ENCODE assay signal across 14 mouse cellular contexts in the genomic region with DNA sequence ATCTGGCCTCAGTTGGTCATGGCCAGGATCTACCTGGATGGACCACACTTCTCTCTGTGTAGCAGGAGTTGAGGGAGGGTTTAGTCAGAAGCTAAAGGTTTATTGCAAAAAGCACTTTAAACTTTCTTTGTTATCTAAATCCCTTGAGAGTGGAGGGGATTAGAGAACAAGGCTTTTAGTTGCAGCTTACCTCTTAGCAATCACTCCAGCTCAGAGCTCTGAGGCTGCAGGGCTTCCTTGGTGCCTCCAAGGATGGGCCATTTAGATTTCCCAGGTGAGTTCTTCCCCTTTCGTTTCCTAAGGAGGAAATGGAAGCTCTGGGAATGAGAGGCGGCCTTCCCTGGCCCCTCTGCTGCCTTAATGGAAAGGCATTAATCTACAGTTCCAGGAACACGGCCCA.
"Had no signal": no experiment of that assay in that cellular context is flagged by ENCODE, and none has a peak within 500 bp of the region (broad histone marks: within the 10 kb centered on the region; RNA-seq: fewer than 3 reads in every experiment).

No protein-coding gene starts in this region.

- H3K4me2 ChIP-seq: neural tube, embryonic 12.5 days; neural tube, embryonic 15.5 days; stomach, embryonic 15.5 days had no signal

- H3K36me3 ChIP-seq: neural tube, embryonic 12.5 days; neural tube, embryonic 15.5 days; stomach, embryonic 15.5 days had no signal

- H3K9ac ChIP-seq: neural tube, embryonic 12.5 days; neural tube, embryonic 15.5 days; stomach, embryonic 15.5 days had no signal

- DNase-seq: retina, postnatal 1 day; right cerebral cortex, adult 18-20 months; right cerebral cortex, postnatal 14 days; right cerebral cortex, postnatal 25 days; right cerebral cortex, postnatal 4 days; spleen, adult 18-20 months; thymus, adult 18-20 months; thymus, adult 2 months; thymus, postnatal 14 days; thymus, postnatal 25 days; thymus, postnatal 4 days had no signal

- H3K9me3 ChIP-seq: neural tube, embryonic 12.5 days; neural tube, embryonic 15.5 days; stomach, embryonic 15.5 days had no signal

- H3K27ac ChIP-seq: neural tube, embryonic 12.5 days; neural tube, embryonic 15.5 days; stomach, embryonic 15.5 days had no signal

- H3K27me3 ChIP-seq: neural tube, embryonic 12.5 days; neural tube, embryonic 15.5 days had no signal

- H3K4me1 ChIP-seq: stomach, embryonic 15.5 days had no signal

- H3K4me3 ChIP-seq: neural tube, embryonic 12.5 days; neural tube, embryonic 15.5 days; stomach, embryonic 15.5 days had no signal
